Mouse (Mus musculus) E14TG2a.4 (cell line): ENCODE measurements at regions not wholly inside any gene's neighbourhood (a gene's known extent, or its start where the extent isn't known, plus 50 kb on each side); places are given as distances from the start of the nearest gene placed in this dataset.
"Not testable (repeated sequence)": the region's sequence is repeated elsewhere in the genome, so short reads cannot be mapped to it uniquely, and the experiment has no call there.

Experiments
- CTCF ChIP-seq: conservative IDR thresholded peaks from 2 replicates; pipeline ENCODE4 v1.5.1; 2014; ENCODE audit warnings: low read length
- NANOG ChIP-seq: IDR thresholded peaks from 2 replicates; pipeline ENCODE4 v1.6.1; 2014; ENCODE audit warnings: borderline replicate concordance, low read length, mixed read lengths
- POU5F1 ChIP-seq: IDR thresholded peaks from 2 replicates; pipeline ENCODE4 v1.6.1; 2014; ENCODE audit warnings: low read length, borderline replicate concordance

GRCm38 (mm10) chr7:73853296-73853950, 113.3 kb downstream of the Fam174b start:
- TF ChIP-seq CTCF, NANOG, POU5F1: not testable (repeated sequence)
